Mouse (Mus musculus): ENCODE data around the gene Srms.
A peak's percentile ranks its signal among the peaks of the same experiment; 100 is the strongest.
"Not testable (repeated sequence)": the region's sequence is repeated elsewhere in the genome, so short reads cannot be mapped to it uniquely, and the experiment has no call there.

Srms gene

DNA sequence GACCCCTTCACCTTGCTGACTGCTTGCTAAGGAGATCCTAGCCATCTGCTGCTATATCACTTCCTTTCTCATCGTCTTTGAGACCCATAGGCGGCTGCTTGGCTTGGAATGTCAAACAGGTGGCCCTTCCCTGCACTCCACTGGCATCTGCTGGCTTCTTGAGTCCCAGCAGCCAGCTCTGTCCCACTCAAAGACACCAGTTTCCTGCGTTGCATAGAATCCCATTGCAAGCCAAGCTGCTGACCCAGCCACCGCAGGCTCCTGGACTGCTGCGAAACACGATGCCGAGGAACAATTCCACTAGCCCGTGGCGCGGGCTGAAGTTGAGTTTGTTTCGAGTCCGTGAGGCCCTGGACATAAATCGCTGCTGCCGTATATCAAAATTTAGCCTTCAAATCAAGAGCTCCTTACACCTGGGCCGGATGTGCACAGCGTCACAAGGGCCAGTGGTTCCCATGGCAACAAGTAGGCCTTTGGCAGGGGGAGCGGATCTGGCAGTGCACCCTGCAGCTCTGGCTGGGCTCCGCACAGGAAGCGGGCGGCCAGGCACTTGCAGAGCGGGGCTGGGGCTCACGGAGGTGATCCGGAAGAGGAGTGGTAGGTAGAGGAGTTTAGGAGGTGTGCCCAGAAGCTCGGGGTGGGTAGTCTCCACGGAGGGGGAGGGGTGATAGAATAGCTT is 6.7 kb upstream of the Srms start, which contains the start of gene Fndc11:
Gene Fndc11, plus strand, starts transcription at position 476 of the 679 bp plus-strand sequence.
- DNase-seq (ENCODE audit: low spot score in 2 of 2), result peak; percentile 50 to 75

DNA sequence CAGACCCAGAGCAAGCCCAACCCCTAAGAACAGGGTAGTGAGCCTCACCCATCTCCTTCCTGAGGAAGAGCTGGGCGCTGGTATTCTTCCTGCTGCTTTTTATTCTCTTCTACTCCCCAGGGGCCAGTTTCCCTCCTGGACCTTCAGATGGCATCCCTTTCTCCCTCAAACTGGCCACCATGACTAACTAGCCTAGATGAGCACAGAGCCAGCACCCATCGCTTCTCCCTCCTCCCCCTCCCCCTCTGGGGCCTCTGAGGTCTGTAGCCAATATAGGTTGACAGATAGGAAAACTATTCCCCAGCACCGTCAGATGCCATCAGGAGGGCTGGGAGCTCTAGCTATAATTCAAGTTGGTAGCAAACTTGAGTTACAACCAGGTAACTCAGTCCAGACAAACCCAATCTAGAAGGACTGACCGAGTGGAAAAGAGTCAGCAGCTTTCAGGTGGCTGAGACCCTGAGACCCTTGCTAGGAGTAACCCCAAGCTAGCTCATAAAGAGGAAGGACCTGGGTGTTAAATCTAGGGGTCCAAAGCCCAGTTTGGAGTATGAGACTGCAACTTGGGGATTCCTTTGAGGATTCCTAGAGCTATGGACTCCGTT is 6.0 kb upstream of the Srms start:
- DNase-seq (ENCODE audit: low spot score in 2 of 2), result no peak

DNA sequence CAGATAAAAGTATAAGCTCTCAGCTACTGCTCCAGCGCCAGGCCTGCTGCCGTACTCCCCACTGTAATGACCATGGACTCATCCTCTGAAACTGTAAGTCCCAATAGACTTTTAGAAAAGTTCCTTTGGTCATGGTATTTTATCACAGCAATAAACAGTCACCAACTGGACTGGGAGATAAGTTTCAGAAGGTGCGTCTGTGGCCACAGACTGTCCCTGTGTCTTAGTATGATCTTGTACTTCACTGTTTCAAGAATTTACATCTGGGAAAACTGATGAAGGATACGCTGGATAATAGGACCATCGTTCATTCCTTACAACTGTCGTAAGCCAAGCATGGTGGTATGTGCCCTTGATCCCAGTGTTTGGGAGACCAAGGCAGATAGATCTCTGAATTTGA is 3.1 kb upstream of the Srms start:
- DNase-seq (ENCODE audit: low spot score in 2 of 2), result no peak

DNA sequence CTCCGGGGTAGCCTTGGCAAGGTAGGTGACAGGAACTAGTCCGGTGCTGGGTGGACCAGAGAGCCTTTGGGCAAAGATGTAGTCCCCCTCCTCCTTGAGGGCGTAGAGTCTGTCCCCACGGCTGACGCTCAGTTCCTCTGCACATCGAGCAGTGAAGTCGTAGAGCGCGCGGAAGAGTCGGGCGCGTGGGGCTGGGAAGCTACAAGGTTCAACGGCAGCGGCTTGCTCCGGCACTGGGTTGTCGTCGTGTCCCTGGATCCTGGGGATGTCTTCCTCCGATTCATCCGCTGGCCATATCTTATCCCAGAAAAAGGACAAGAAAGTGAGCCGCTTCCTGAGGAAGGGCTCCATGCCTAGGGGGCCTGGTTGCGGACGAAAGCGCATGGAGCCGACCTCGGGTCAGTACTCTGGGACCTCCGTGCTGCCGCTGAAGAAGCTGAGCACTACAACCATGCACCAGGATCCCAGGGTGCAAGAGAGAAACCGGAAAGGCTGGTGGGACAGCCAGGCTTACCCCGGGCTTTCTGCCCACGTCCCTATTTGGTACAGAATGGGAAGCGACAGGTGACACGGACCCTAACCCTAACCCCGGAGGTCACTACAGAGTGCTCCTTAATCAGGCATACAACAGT is 480 bp downstream of the Srms start:
- DNase-seq (ENCODE audit: low spot score in 2 of 2), result no peak

DNA sequence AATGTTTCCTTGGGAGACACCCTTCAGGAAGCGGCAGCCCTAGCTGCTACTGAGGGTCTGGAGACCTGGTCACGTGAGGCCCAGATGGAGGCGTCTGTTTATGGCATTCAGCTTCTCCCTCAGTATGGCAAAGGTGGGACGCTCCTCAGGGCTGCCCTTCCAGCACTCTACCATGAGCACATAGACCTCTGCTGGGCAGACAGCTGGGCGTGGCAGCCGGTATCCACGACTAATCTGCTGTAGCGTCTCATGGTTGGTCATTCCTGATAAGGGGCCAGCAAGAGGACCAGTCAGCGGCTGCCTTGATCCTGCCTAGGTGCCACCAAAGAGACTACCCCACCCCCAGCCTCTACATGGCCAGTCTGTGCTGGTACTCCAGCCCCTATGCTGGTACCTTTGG is 6.9 kb downstream of the Srms start:
- no peak for DNase-seq (ENCODE audit: low spot score in 2 of 2)

DNA sequence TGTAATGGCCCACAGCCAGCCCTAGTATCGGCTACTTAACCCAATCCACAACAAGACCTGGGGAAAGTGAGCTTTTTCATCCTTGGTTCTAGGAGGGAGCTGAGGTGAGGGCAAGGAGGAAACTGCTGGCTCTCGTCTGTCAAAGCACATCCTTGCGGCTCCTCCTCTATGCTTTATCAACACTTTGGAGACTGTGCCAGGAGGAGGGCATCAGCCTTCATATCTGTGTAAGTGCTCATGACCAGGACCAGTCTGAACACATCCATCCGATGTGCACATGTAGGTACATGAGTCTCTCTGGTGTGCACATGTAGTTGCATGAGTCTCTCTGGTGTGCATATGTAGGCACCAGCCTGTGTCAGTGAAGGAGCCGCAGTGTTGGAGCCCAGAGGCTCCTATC is 7.3 kb downstream of the Srms start:
- DNase-seq (ENCODE audit: low spot score in 2 of 2), result no peak

DNA sequence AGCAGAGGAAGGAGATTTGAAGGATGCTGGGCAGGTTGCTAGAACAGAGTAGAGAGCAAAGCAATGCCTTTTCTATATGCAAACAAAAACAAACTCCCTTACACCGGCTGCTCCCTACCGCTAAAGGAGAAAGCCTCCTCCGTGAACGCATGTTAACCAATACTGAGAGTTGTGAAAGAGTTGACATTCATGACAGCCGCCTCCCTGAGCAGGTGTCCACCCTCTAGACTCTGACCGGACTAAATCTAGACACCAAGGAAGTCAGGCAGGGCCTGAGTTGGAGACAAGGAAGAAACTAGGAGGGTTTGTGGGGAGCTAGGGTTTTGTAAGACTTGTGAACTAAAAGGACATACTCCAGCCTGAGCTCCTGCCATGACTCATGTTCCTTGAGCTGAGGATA is 10.1 kb downstream of the Srms start:
- DNase-seq (ENCODE audit: low spot score in 2 of 2), result no peak

DNA sequence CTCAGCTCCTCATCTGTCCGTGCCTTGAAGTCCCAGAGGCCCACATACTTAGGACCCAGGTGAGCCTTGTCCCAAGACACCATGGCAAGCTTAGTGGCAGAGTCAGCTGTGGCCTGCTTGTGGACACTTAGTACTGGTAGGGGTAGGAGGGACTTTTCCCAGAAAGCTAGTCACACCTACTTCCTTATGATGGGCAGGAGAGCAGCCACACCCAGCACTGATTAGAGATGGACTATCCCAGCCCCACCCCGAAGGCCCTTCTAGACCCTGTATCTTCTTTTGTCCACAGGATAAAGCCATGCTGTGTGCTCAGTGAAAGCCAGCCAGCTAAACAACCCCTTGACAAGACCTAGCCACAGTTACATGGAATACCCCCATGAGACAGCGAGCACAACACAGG is 10.6 kb downstream of the Srms start, which contains the start of gene Ptk6:
Gene Ptk6, minus strand, starts transcription at position 368 of the 400 bp plus-strand sequence.
- no peak for DNase-seq (ENCODE audit: low spot score in 2 of 2)

DNA sequence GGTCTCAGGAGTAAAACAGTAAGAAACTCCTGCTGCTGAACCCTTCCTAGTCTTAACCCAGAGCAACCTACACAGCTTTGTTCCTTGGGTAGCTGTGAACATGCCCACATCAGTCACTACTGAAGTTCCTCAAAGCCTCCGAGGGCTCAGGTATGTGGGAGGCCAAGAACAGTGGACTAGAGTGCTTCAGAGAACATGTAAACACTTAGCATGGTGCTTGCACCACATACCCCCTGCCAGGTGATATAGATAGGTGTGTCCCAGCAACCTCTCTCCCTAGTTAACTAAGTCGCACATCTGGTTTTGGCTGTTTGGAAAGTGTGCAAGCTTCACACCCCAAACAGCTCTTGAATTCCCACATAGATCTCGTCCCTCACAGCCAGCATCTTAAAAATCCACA is 11.4 kb downstream of the Srms start:
- no peak for DNase-seq (ENCODE audit: low spot score in 2 of 2)

DNA sequence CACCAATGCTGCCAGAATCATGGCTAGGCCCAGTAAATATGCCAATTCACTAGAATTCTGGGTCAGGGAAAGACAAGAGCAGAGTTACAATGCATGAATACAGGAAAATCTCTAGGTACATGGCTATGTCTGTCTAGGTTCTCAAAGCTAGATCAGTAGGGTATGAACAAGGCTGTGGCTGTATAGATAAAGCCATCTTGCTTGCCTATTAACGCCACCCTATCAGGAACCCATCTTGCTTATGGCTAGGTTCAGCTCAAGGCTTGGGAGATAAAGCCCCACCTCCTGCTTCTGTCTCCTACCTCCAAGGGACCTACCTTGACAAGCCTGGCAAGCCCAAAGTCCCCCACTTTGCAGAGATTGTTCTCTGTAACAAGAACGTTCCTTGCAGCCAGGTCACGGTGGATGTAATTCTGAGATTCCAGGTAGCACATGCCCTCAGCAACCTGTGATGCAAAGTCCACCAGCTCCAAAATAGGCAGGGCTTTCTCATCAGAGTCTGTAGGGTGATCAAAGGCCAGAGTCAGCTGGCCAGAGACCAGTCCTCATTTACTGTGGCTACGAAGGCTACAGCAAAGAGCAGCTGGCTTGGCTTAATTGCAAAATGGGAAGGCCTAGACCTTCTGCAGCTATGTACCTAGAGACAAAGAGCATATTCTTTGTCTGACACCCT is 16.2 kb downstream of the Srms start:
- DNase-seq (ENCODE audit: low spot score in 2 of 2), result no peak

DNA sequence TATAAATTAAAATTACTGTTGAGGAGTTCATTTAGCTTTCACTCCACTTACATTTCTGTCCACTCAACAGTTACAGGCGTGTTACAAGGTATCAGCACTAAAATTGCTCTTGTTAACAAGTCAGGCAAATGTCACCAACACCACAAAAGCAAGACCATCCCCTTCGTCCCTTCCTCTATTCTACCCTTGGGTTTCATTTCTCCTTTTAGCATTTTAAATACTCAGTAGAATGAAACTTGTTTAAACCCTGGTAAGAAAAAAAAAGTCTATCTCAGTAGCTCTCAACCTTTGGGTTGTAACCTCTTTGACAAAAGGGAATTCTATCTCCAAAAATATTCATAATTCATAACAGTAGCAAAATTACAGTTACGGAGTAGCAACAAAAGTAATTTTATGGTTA is 19.9 kb downstream of the Srms start:
- no peak for DNase-seq (ENCODE audit: low spot score in 2 of 2)

DNA sequence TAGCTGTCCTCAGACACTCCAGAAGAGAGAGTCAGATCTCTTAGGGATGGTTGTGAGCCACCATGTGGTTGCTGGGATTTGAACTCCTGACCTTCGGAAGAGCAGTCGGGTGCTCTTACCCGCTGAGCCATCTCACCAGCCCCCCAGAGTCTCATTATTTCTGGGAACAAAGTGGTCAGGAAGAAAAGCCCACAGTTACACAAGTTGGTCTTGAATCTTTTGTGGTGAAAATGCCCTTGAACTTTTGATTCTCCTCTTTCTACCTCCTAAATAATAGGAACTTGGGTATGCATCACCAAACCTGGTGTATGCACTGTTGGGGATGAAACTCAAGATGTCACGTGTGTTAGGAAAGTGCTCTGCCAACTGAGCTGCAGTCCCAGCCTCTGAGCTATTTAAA is 21.0 kb downstream of the Srms start:
- no peak for DNase-seq (ENCODE audit: low spot score in 2 of 2)

DNA sequence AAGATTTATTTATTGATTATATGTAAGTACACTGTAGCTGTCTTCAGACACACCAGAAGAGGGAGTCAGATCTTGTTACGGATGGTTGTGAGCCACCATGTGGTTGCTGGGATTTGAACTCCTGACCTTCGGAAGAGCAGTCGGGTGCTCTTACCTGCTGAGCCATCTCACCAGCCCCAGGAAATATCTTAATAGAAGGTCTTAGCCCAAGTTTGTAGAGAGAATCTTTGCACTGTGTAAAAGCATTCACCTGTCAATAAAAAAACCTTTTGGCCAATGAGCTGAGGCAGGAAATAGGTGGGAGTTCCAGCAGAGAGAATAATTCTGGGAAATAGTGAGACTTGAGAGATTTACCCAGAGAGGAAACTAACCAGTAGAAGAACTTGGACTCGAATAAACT is 21.6 kb downstream of the Srms start:
- DNase-seq (ENCODE audit: low spot score in 2 of 2), result not testable (repeated sequence)

DNA sequence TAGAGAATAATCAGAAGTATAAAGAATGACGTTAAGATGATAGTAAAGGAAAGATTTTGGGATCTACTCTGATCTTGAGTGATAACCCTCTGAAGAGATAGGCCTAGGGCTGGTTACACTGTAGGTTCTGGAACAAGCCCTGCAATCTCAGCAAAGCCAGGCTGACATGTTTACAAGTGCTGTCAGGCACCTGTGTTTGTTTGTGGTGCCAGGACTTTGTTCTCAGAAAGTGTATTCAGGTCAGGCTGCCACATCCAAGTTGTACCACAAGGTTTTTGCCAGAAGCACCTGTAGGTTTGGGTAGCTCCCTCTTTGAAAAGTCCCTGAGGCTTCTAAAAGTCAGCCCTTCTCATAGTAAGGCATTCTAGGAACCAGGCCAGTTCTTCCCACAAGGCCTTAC is 23.7 kb downstream of the Srms start:
- no peak for DNase-seq (ENCODE audit: low spot score in 2 of 2)

DNA sequence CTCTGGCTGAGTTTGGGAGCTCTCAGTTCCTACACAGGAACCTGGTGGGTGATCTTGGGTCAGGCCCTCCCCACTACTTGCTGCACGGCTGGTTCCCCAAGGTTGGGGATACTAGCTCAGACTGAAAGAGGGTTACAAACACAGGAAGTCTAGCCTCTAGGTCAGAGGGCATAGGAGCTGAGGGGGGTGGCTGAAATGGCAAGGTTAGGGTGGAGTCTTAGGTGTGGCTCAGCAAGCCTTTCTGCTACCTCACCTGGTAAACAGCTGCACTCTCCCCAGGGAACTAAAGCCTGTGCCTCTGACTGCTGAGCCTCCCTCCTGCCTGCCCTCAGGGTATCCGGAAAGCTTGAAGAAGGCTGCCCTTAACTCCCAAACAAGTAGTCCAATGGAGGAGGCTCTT is 24.3 kb downstream of the Srms start:
- DNase-seq (ENCODE audit: low spot score in 2 of 2), result peak; percentile 60 to 69

DNA sequence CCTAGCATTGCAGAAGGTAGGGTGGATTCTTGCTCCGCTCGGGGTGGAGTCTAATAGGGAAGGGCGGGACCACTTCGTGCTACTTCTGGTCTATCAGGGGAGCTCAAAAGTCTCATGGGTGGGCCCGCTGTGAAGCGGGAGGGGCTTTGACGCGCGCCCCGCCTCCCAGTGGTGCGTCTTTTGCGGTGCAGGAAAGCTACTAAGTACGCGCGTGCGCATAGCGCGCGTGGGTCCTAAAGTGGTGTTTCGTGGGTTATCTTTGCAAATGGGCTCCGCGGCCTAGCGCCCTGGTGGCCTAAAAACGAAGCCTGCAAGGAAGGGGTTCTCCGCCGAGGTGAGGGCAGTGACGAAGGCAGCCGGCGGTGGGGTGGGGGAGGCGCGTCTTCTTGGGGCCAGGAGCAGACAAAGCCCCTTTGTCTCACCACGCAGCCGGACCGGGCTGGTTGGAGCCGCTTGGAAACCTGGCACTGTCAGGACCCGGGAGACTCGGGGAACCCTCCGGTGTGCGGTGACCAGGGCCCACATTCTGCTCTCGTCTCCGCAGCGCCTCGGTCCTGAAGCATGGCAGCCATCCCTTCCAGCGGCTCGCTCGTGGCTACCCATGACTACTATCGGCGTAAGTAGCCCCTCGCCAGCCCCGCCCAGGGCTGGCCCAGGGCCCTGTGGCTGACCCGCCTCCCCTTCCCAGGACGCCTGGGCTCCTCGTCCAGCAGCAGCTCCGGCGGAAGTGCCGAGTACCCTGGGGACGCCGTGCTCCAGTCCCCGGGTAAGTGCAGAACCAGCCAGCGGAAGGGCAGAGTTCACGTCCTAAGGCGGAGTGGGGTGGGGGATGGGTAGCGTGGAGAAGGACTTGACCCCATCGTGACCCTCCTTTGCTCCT is 25.6 kb downstream of the Srms start, which contains the start of gene Ppdpf:
Gene Ppdpf, plus strand, starts transcription at position 127 of the 880 bp plus-strand sequence.
- peak; percentile 90 to 96 for DNase-seq (ENCODE audit: low spot score in 2 of 2)

DNA sequence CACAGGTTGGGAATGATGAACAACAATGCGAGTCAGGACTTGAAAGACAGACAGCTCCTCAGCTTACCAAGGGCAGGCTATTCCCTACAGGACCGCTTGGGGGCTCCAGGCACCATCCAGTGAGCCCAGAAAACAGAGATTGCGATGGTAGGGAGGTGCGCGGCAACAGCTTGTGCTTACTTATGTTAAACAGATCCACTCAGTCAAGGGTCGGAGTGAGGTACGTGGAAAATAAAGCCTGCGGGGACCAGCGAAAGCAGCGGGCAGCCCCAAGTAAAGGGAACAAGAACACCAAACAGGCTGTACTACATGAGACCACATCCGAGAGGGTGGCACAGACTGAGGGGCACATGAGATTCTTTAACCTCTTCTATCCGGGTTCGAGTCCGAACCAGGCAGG is 26.4 kb downstream of the Srms start:
- peak; percentile 80 to 88 for DNase-seq (ENCODE audit: low spot score in 2 of 2)

DNA sequence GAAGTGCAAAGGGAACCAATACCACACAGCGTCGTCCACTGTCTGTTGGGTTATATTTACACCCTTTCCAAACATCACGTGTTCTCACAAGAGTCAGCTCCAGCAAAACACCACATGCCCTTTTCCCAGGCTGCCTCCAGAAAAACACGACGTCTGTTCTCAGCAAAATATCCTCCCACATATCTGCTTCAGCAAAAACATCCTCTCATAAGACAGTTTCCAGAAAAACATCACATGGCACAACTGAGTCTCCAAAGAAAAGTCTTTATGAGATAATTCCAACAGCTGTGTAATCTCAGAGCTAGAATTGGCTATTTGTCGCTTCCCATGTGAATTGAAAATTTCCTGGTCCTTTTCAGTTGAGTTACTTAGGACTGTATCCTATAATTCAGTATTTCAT is 32.1 kb downstream of the Srms start:
- no peak for DNase-seq (ENCODE audit: low spot score in 2 of 2)

DNA sequence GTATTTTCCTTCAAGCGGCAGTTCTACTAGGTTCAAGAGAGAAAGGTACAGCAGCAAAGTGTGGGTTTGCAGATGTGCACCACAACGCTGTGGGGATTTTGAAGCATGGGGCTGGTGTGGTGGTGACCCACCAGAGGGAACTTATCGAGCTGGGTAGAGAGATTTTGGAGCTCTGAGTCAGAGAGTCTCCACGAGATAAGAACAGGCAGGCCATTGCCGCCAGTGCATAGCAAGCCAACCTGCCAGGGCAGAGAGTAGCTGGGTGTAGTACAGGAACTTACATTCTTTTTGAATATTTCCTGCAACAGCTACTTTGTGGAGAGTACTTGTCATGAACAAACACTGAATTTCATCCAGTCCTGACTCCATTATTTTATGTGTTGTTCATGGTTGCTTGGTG is 34.5 kb downstream of the Srms start:
- no peak for DNase-seq (ENCODE audit: low spot score in 2 of 2)

DNA sequence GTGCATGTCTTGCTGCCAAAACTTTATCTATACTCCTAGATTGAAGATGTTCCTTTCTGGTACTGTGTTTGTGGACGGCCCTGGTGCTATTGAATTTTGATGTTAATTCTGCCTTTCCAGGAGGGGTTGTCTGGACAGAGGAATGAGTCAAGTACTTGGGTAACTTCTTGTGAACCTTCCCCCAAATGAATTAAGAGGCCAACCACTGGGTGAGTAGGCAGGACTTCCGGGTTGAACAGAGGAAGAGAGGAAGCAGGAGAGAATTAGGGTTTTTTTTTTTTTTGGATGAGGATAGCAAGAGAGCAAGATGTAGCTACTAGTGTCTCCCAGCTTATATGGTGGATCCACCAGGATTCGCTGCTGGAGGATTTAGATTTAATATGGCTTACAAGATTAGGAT is 35.0 kb downstream of the Srms start:
- DNase-seq (ENCODE audit: low spot score in 2 of 2), result no peak

DNA sequence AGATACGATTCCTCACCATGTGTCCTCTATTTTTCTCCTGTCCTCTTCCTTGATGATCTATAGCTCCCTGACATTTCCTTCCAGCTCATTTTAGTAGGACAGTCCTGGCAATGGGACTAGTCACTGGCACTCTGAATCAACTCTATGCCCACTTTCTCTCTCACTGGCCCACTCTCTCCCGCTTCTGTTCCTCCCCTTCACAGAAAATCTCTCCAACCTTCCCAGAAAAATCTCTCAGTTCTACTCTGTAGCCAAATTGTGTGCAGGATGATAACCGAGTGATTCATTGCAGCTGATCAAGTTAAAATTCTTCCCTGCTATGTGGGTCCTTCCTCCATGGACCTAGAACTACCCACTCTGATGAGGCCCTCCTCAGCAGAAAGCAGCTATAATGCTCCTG is 38.3 kb downstream of the Srms start:
- DNase-seq (ENCODE audit: low spot score in 2 of 2), result no peak

DNA sequence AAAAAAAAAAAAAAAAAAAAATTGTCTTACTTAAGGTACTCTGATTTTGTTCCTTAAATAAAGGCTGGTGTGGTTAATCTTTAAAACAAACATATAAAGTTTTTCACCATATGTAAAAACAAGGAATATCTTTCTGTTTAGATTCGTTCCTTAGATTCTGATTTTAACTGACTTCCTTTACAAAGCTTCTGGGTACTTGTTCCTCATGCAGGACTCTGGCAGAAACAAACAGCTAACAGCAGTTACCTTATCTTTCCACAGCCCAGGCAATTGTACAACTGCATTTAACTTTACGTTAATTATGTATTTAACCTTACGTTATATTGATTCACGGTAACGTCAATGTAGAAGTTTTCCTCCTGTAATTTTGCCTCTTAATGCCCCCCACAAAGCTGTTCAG is 46.5 kb downstream of the Srms start:
- DNase-seq (ENCODE audit: low spot score in 2 of 2), result no peak
